Mouse (Mus musculus) CH12.LX (cell line): ENCODE results near the gene 6430531B16Rik.

ENCODE experiments used
- CHD1 ChIP-seq: IDR thresholded peaks from 2 replicates; pipeline ENCODE4 v1.6.1; 2012; ENCODE audit warnings: low read depth, low read length, improper control_type of control experiment, inconsistent platforms
- CTCF ChIP-seq, 2 experiments: IDR thresholded peaks in 1 of 2; conservative IDR thresholded peaks in 1 of 2; 2 replicates each; pipeline ENCODE4 v1.5.1; 2011 to 2012; ENCODE audit warnings: low read depth in 2 of 2, low read length in 2 of 2, improper control_type of control experiment in 1 of 2, inconsistent platforms in 1 of 2, mild to moderate bottlenecking in 1 of 2, moderate library complexity in 1 of 2
- EP300 ChIP-seq: IDR thresholded peaks from 2 replicates; pipeline ENCODE4 v1.6.1; 2011; ENCODE audit warnings: low read length, improper control_type of control experiment

DNA sequence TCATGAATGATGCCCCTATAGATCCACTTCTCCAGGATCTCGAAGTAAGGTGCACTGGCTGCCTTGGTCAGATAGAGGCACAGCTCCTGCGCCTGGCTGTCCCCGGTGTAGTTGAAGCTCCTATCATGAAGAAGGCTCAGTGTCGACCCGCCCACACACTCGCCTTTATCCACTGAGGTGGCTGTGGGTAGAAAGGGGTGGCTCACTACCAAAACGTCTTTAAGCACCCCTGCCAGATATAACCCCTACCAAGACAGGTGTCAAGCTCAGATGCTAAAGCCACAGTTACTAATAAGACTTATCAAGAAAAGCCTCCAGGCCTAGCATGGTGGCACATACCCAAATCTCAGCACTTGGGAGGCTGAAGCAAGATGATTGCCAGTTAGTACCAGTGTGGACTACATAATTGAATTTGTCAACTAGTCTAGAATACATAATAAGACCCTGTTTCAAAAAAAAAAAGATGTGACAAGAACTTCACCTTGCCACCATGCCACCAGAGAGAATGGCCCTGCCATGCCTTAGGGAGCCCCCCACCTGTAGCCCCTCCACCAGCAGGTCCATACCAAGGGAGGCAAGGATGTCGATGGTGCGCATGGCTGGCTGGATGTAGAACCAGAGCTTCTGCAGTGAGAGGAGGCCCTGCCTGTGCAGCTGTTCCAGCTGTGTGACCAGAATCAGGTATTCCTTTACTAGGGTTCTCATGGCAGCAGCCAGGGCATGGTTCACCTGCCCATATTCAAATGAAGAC lies 28.5 kb upstream of the 6430531B16Rik start:
- TF ChIP-seq CHD1, result no peak
- TF ChIP-seq EP300, result no peak
- no peak for TF ChIP-seq CTCF (conservative IDR thresholded peaks at IDR 0.05 in 1 of 2, IDR thresholded peaks at IDR 0.05 in 1 of 2; ENCODE audit: low read depth in 2 of 2, low read length in 2 of 2)
